Mouse (Mus musculus) lung, adult 2 months (tissue): Measurements from ENCODE around the gene Ifngr2. TPM values are rescaled to one million over a fixed set of nuclear protein-coding genes. Genes with fewer than 3 reads are reported as not detected.

ENCODE experiments used
- DNase-seq: peaks from one replicate; pipeline ENCODE4 v3.0.0; 2022
- H3K4me1 ChIP-seq: fragments of 200-500 bp; 2 replicates; pipeline ENCODE4 v1.6.1; 2011; ENCODE audit warnings: low read length; ENCODE audit not compliant: control insufficient read depth, insufficient read depth
- H3K4me3 ChIP-seq: fragments of 200-500 bp; replicated peaks from 2 replicates; pipeline ENCODE3; 2011; ENCODE audit warnings: low read depth, mild to moderate bottlenecking, control low read depth, low read length; ENCODE audit errors: extremely low read depth
- CTCF ChIP-seq: fragments of 200-500 bp; IDR thresholded peaks from 2 replicates; pipeline ENCODE4 v1.5.1; 2011; ENCODE audit warnings: mild to moderate bottlenecking, low read length, control low read depth; ENCODE audit not compliant: insufficient read depth
- POLR2A ChIP-seq: fragments of 200-500 bp; IDR thresholded peaks from 2 replicates; pipeline ENCODE4 v1.6.1; 2011; ENCODE audit warnings: low read depth, mild to moderate bottlenecking, control low read depth, low read length, borderline replicate concordance; ENCODE audit errors: extremely low read depth
- WGBS: fragments of 180-500 bp; shearing (Covaris S2); methylation state at CpG from one replicate; pipeline ENCODE4 v1.1.7; 2018; 5-methylcytosine and 5-hydroxymethylcytosine counted together
- polyA plus RNA-seq: library from polyadenylated mRNA; depleted of rRNA; stranded (reverse); fragments of >200 nt; gene quantifications from 2 replicates; pipeline ENCODE4 v1.2.3, GENCODE M21; 2012

Gene Ifngr2
- polyA plus RNA-seq, 1 experiment, result 32.4 TPM

GRCm38 (mm10) chr16:91533097-91534001 is 13.5 kb upstream of the Ifngr2 start:
- no peak for TF ChIP-seq POLR2A
- no peak for TF ChIP-seq CTCF
- WGBS, result 60% methylated on average over 23 of the region's 23 CpGs
- no peak for DNase-seq
- Histone ChIP-seq H3K4me3 (no peak overlapping the region), H3K4me1 (peaks cover 5% of the 10 kb centered on the region)

GRCm38 (mm10) chr16:91534477-91534876 is 12.4 kb upstream of the Ifngr2 start:
- no peak overlapping the region for H3K4me3 ChIP-seq
- no peak for DNase-seq
- no peak for TF ChIP-seq CTCF
- no peak for TF ChIP-seq POLR2A
- peaks cover 9% of the 10 kb centered on the region for H3K4me1 ChIP-seq
- 55% methylated on average over 13 of the region's 13 CpGs for WGBS

GRCm38 (mm10) chr16:91534888-91535287 is 12.0 kb upstream of the Ifngr2 start:
- Histone ChIP-seq H3K4me3 (no peak overlapping the region), H3K4me1 (peaks cover 9% of the 10 kb centered on the region)
- no peak for TF ChIP-seq POLR2A
- no peak for TF ChIP-seq CTCF
- no peak for DNase-seq
- 80% methylated on average over 6 of the region's 6 CpGs for WGBS

GRCm38 (mm10) chr16:91536372-91536771 is 10.5 kb upstream of the Ifngr2 start:
- DNase-seq, result no peak
- 85% methylated on average over 6 of the region's 6 CpGs for WGBS
- H3K4me1 ChIP-seq, result peaks cover 9% of the 10 kb centered on the region
- no peak overlapping the region for H3K4me3 ChIP-seq
- TF ChIP-seq CTCF (no peak), POLR2A (no peak)

- no peak for TF ChIP-seq CTCF
- no peak for DNase-seq
- WGBS, result 84% methylated on average over 3 of the region's 3 CpGs
- H3K4me3 ChIP-seq, result no peak overlapping the region
- peaks cover 9% of the 10 kb centered on the region for H3K4me1 ChIP-seq
Measured at GRCm38 (mm10) chr16:91537065-91537464, 9.8 kb upstream of the Ifngr2 start.

GRCm38 (mm10) chr16:91538051-91538450 is 8.8 kb upstream of the Ifngr2 start:
- H3K4me3 ChIP-seq, result no peak overlapping the region
- H3K4me1 ChIP-seq, result peaks cover 9% of the 10 kb centered on the region
- no peak for DNase-seq
- TF ChIP-seq POLR2A (no peak), CTCF (no peak)
- WGBS, result 30% methylated on average over 6 of the region's 6 CpGs

- H3K4me3 ChIP-seq, result no peak overlapping the region
- 31% methylated on average over 9 of the region's 9 CpGs for WGBS
- TF ChIP-seq CTCF (no peak), POLR2A (no peak)
- peaks cover 9% of the 10 kb centered on the region for H3K4me1 ChIP-seq
- no peak for DNase-seq
Measured at GRCm38 (mm10) chr16:91538513-91538912, 8.4 kb upstream of the Ifngr2 start.

GRCm38 (mm10) chr16:91541573-91542081 is 5.2 kb upstream of the Ifngr2 start:
- H3K4me1 ChIP-seq, result peaks cover 17% of the 10 kb centered on the region
- TF ChIP-seq POLR2A (no peak), CTCF (no peak)
- DNase-seq, result no peak
- WGBS, result 45% methylated on average over 10 of the region's 10 CpGs
- H3K4me3 ChIP-seq, result no peak overlapping the region

- 98% methylated on average over 1 of the region's 1 CpGs for WGBS
Measured at GRCm38 (mm10) chr16:91543619-91544018, 3.3 kb upstream of the Ifngr2 start.

More at GRCm38 (mm10) chr16:91543619-91544018, 3.3 kb upstream of the Ifngr2 start:
- DNase-seq, result no peak
- peaks cover 14% of the 10 kb centered on the region for H3K4me1 ChIP-seq
- TF ChIP-seq POLR2A (no peak), CTCF (no peak)
- no peak overlapping the region for H3K4me3 ChIP-seq
